Mouse (Mus musculus) hindbrain, embryonic 12.5 days (tissue): ENCODE data around the gene Lbr. TPM values are rescaled to one million over a fixed set of nuclear protein-coding genes. Genes with fewer than 3 reads are reported as not detected.

ENCODE experiments used
- ATAC-seq: fragments of 200-750 bp; cut with Nextera tagmentation; 2 replicates; pipeline ENCODE4 v1.8.0; 2017; ENCODE audit warnings: moderate TSS enrichment; ENCODE audit not compliant: low FRiP score
- H3K27ac ChIP-seq: fragments of 300-500 bp; sonication (generic); 2 replicates; pipeline ENCODE4 v1.5.1; 2016; ENCODE audit warnings: mild to moderate bottlenecking
- H3K27me3 ChIP-seq: fragments of 300-500 bp; sonication (generic); 2 replicates; pipeline ENCODE4 v1.6.1; 2016; ENCODE audit warnings: mild to moderate bottlenecking
- H3K36me3 ChIP-seq: fragments of 300-500 bp; sonication (generic); 2 replicates; pipeline ENCODE4 v1.6.1; 2016; ENCODE audit warnings: mild to moderate bottlenecking
- H3K4me1 ChIP-seq: fragments of 300-500 bp; sonication (generic); 2 replicates; pipeline ENCODE4 v1.6.1; 2016
- H3K4me2 ChIP-seq: fragments of 300-500 bp; sonication (generic); replicated peaks from 2 replicates; pipeline ENCODE4 v1.6.1; 2016; ENCODE audit warnings: mild to moderate bottlenecking
- H3K4me3 ChIP-seq: fragments of 300-500 bp; sonication (generic); 2 replicates; pipeline ENCODE4 v1.5.1; 2016; ENCODE audit warnings: mild to moderate bottlenecking
- H3K9ac ChIP-seq: fragments of 300-500 bp; sonication (generic); 2 replicates; pipeline ENCODE4 v1.6.1; 2016; ENCODE audit warnings: mild to moderate bottlenecking, moderate library complexity
- H3K9me3 ChIP-seq: fragments of 300-500 bp; sonication (generic); replicated peaks from 2 replicates; pipeline ENCODE4 v1.6.1; 2016; ENCODE audit warnings: mild to moderate bottlenecking
- WGBS: fragments of 180-500 bp; shearing (Covaris S2); methylation state at CpG from one replicate; pipeline ENCODE4 v1.1.7; 2016; 5-methylcytosine and 5-hydroxymethylcytosine counted together
- polyA plus RNA-seq: library from polyadenylated mRNA; unstranded; fragments of >200 nt; fragmentation: Nextera tagmentation; extraction: Ambion mirVana; gene quantifications from 2 replicates; pipeline ENCODE4 v1.2.1, GENCODE M21; 2016

The Lbr gene
- 95.2 and 98.0 TPM in 2 replicates for polyA plus RNA-seq

DNA sequence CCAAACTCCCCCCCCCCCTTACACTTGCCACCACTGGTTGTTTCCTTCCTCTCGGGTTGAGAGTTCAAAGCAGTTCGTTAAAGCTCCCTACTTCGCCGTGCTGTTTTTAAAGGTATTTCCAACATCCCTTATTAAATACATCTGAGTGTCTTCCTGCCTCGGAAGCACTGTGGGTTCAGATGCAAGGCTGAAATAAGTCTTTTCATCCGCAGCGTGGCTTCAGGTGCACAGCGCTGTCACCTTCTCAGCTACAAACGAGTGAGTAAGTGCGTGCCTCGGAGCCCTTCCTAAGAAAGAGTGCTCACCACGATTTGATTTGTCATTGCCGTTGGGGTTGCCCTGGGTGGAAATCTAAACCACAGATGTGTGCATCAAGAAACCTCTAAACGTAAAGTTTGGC is at the start of gene Lbr:
Gene Lbr (minus strand): TSS at position 266 of the 400 bp plus-strand sequence.
- ATAC-seq = no peak

DNA sequence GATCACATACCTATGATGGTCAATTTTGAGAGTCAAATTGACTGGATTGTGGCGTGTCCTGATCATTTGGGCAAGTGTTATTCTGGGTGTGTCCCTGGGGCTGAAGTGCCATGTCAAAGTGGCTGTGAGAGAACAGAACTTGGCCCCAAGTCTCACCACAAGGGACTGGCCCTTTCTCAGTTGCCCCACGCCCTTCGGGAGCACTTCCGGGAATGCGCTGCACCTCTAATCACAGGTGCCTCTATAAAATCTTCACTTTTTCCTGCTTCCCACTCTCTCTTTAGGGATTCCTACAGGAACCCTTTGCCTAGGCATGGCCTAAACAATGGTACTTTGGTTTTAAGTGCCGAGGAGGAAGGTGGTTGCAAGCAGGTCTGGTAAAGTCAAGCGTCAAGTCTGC is 46.8 kb upstream of the Lbr start:
- Histone ChIP-seq H3K4me2 (no peak overlapping the region), H3K4me3 (no peak overlapping the region), H3K9me3 (no peaks in the 10 kb centered on the region), H3K4me1 (0 out of 2 replicates have a peak, but pooled peaks cover 10% of the 10 kb centered on the region), H3K27me3 (no peaks in the 10 kb centered on the region; the same call in 1 of the 2 replicates), H3K27ac (no peak overlapping the region), H3K36me3 (no peaks in the 10 kb centered on the region), H3K9ac (no peak overlapping the region)
- WGBS = 91% methylated on average over 7 of the region's 7 CpGs
- ATAC-seq = no peak

More for the DNA sequence above, at the start of gene Lbr:
- Histone ChIP-seq H3K36me3 (no peaks in the 10 kb centered on the region), H3K9me3 (no peaks in the 10 kb centered on the region), H3K4me1 (peaks cover 31% of the 10 kb centered on the region), H3K27me3 (no peaks in the 10 kb centered on the region), H3K9ac (peak within 1 kb of the TSS; percentile 88), H3K4me3 (peak within 1 kb of the TSS; percentile 89), H3K27ac (peak within 1 kb of the TSS; percentile 94), H3K4me2 (peak within 1 kb of the TSS; percentile 79)
- under 1% methylated on average over 14 of the region's 14 CpGs for WGBS

DNA sequence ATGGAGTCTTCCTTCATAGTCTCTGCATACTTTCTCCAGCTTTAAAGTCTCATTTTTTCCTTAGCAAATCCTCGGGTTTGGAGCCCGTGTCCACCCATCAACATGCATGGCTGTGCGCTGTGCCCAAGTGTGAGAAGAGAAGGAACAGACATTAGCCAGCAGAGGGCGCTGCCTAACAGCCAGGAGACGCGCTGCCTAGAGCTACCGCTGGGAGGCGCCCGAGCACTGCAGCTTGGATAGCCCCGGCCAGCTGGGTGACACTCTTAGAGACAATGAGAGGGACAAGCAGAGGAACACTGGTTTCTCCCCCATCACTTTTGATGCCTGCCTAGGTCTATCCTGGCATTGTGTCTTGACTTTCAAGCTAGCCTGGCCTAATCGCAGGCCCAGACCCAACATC is 46.0 kb upstream of the Lbr start:
- H3K27ac ChIP-seq = no peak overlapping the region
- H3K4me3 ChIP-seq = no peak overlapping the region
- ATAC-seq = peak; percentile 67
- no peak overlapping the region for H3K4me2 ChIP-seq
- H3K4me1 ChIP-seq = 0 out of 2 replicates have a peak, but pooled peaks cover 8% of the 10 kb centered on the region
- no peak overlapping the region for H3K9ac ChIP-seq
- H3K36me3 ChIP-seq = no peaks in the 10 kb centered on the region
- WGBS = 7% methylated on average over 11 of the region's 11 CpGs
- H3K9me3 ChIP-seq = no peaks in the 10 kb centered on the region
- no peaks in the 10 kb centered on the region; the same call in 1 of the 2 replicates for H3K27me3 ChIP-seq

DNA sequence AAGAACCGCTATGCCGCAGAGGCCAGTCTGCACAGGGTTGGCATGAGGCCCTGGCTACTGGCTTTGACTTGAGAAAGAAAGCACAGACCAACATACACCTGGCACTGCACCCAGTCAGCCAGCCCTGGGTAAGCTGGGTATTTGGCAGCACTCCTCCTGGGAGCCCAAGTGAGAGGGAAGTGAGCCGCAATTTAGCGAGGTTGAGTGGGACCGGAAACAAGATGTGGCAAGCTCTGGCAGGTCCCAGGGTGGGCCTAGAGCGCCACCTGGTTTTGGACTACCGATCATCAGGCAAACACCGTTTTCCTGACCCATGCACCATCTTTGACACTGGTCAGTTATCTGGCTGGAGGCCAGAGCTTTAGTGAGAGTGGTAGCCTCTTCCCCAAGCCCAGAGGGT is 38.7 kb upstream of the Lbr start:
- Histone ChIP-seq H3K36me3 (no peaks in the 10 kb centered on the region), H3K9ac (no peak overlapping the region), H3K4me3 (no peak overlapping the region), H3K9me3 (no peaks in the 10 kb centered on the region), H3K27me3 (0 out of 2 replicates have a peak, but pooled peaks cover 4% of the 10 kb centered on the region), H3K4me2 (0 out of 2 replicates have a peak overlapping the region, but pooled peaks have one; percentile 22), H3K4me1 (peaks cover 10% of the 10 kb centered on the region), H3K27ac (no peak overlapping the region)
- ATAC-seq = no peak; the same call in 1 of the 2 replicates
- WGBS = 27% methylated on average over 8 of the region's 8 CpGs

DNA sequence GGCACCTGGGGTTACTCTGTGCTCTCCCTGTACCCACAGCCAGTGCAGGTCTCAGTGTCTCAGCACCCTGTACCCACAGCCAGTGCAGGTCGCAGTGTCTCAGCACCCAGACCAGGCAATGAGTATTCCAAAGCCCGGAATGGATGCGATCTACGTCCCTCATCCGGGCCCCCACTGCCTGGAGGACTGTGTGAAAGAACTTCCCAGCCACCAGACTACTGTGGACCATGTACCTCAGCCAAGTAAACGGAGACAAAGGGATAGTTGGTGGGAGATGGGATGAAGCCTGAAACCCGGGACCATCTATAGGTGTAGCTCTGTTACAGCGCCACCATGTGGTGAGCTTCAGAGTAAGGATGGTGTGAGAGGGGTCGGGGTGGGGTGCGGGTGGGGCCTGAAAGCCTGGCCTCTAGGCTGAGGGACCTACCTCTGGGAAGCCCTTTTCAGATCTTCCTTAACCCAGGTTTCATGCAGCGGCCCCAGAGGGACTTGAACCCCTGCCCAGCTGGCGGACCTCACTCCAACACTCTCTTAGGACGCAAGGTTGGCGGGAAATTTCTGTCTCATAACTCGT is 38.0 kb upstream of the Lbr start:
- no peak overlapping the region for H3K4me2 ChIP-seq
- H3K9me3 ChIP-seq = no peaks in the 10 kb centered on the region
- 54% methylated on average over 15 of the region's 15 CpGs for WGBS
- H3K4me1 ChIP-seq = peaks cover 10% of the 10 kb centered on the region
- H3K27ac ChIP-seq = no peak overlapping the region
- no peak overlapping the region for H3K4me3 ChIP-seq
- no peak for ATAC-seq
- H3K27me3 ChIP-seq = 0 out of 2 replicates have a peak, but pooled peaks cover 4% of the 10 kb centered on the region
- H3K9ac ChIP-seq = no peak overlapping the region
- no peaks in the 10 kb centered on the region for H3K36me3 ChIP-seq

DNA sequence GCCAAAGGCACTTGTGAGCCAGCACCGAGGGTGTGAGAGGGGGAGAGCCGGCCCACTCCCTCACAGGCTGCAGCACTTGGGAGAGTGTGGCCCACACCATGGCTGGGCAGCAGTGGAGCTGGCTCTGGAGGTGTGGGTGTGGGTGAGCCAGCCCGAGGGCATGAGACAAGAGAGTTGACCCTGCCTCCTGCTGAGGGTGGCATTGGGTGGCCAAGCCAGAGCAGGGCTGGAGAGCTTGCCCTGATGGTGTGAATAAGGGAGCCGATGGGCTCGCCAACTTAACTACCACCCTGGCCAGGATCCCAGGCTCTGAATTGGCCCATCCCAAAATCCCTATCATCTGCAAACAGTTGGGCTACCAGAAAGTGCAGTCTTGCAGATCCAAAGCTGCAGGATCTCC is 35.6 kb upstream of the Lbr start:
- Histone ChIP-seq H3K36me3 (no peaks in the 10 kb centered on the region), H3K27ac (no peak overlapping the region), H3K4me1 (peaks cover 10% of the 10 kb centered on the region), H3K9ac (no peak overlapping the region), H3K4me2 (no peak overlapping the region), H3K9me3 (no peaks in the 10 kb centered on the region), H3K4me3 (no peak overlapping the region), H3K27me3 (0 out of 2 replicates have a peak, but pooled peaks cover 4% of the 10 kb centered on the region)
- no peak for ATAC-seq
- 79% methylated on average over 5 of the region's 5 CpGs for WGBS

DNA sequence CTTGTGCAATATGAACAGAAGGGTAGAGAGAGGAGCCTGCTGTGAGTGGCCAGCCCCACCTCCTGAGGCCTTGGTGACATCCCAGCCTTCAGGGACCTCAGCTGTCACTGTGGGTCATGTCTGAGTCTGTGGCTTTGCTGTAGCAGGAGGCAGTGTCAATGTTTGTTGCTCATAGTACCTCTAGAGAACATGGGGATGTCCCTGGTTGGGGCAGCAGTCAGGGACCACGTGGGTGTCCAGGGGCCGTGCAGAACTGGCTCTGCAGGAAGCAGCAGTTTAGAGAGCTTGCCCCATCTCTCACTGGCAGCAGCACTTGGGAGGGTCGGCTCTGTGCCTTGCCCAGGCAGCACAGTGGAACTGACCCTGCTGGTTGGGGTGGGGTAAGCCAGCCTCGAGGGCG is 34.2 kb upstream of the Lbr start:
- no peak overlapping the region for H3K9ac ChIP-seq
- peaks cover 9% of the 10 kb centered on the region for H3K4me1 ChIP-seq
- WGBS = 60% methylated on average over 5 of the region's 5 CpGs
- H3K9me3 ChIP-seq = no peaks in the 10 kb centered on the region
- 0 out of 2 replicates have a peak, but pooled peaks cover 4% of the 10 kb centered on the region for H3K27me3 ChIP-seq
- no peak overlapping the region for H3K27ac ChIP-seq
- ATAC-seq = no peak
- H3K4me3 ChIP-seq = no peak overlapping the region
- no peak overlapping the region for H3K4me2 ChIP-seq
- no peaks in the 10 kb centered on the region for H3K36me3 ChIP-seq

DNA sequence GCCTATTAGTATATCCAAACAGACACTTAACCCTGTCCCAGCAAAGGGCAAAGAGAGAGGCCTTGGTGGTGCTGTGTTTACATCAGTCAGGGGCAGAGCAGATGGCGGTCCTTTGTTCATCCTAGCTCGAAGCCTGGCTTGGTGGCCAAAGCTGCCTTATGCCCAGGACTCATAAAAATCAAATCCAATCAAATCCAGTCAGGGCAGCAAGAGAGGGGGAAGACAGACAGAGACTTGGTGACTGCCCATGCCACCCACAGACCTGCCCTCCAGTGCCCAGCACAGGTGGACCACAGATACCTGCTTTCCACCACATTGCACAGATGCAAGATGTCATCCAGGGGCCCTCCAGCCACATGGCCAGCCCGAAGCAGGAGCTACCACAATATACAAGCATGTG is 33.8 kb upstream of the Lbr start:
- no peaks in the 10 kb centered on the region for H3K9me3 ChIP-seq
- no peaks in the 10 kb centered on the region for H3K36me3 ChIP-seq
- WGBS = 73% methylated on average over 3 of the region's 3 CpGs
- 0 out of 2 replicates have a peak, but pooled peaks cover 6% of the 10 kb centered on the region for H3K4me1 ChIP-seq
- no peak overlapping the region for H3K9ac ChIP-seq
- no peak overlapping the region for H3K27ac ChIP-seq
- H3K27me3 ChIP-seq = 0 out of 2 replicates have a peak, but pooled peaks cover 4% of the 10 kb centered on the region
- H3K4me3 ChIP-seq = no peak overlapping the region
- no peak overlapping the region for H3K4me2 ChIP-seq
- no peak for ATAC-seq

DNA sequence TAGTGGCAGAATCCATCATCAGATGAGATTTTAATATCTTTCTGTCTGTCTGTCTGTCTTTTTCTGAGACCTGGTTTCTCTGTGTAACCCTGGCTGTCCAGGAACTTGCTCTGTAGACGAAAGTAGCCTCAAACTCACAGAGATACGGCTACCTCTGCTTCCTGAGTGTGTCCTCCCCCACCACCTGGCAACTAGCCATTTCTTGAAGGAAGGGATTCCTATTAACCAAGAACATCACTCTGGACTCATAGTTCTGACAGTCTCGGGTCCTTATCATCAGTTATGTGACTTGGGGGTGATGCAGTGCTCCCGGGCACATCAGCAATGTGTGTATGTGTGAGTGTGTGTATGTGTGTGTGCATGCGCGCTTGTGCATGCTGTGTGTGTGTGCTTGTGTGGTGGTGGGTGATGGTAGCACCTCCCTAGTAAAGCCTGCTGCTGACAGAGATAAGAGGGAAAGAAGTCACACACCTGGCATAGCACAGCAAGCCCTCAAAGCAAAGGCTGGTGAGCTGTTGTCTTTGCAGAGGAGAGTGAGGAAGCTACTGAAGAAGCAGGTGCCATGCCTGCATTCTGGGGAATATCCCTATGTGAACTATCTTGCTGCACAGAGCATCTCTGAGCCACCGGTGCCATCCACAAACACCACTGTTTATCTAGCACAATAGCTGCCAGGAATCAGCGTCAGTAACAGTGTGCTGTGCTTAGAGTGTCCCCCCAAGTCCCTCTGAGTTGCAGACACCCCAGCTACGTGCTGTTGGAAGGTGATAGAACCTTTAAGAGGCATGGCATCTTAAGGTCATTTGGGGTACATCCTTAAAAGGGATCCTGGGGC is 30.5 kb upstream of the Lbr start:
- 83% methylated on average over 9 of the region's 9 CpGs for WGBS
- H3K36me3 ChIP-seq = no peaks in the 10 kb centered on the region

DNA sequence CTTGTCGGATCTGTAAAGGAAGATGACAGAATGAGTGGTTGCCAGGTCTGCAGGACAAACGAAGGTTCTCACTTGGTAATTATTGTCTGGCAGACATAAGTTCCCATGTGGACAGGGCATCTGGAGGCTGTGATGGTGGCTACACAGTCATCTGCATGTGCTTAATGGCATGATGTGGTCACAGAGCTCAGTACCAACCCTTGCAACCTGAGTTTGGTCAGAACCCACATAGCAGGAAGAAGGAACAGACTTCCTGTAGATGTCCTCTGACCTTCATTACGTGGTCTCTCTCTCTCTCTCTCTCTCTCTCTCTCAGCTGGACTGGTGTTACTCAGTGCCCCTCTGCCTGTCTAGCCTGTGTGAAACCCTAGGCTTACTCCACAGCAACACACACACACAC is 29.8 kb upstream of the Lbr start:
- H3K36me3 ChIP-seq = no peaks in the 10 kb centered on the region
- 73% methylated on average over 3 of the region's 3 CpGs for WGBS
- H3K4me3 ChIP-seq = no peak overlapping the region
- H3K9ac ChIP-seq = no peak overlapping the region
- no peak overlapping the region for H3K4me2 ChIP-seq
- H3K4me1 ChIP-seq = no peaks in the 10 kb centered on the region
- no peaks in the 10 kb centered on the region for H3K9me3 ChIP-seq
- H3K27me3 ChIP-seq = no peaks in the 10 kb centered on the region
- no peak for ATAC-seq
- H3K27ac ChIP-seq = no peak overlapping the region

More for the DNA sequence above, 30.5 kb upstream of the Lbr start:
- Histone ChIP-seq H3K4me3 (no peak overlapping the region), H3K27me3 (0 out of 2 replicates have a peak, but pooled peaks cover 2% of the 10 kb centered on the region), H3K4me1 (no peaks in the 10 kb centered on the region), H3K9ac (no peak overlapping the region), H3K9me3 (no peaks in the 10 kb centered on the region), H3K4me2 (no peak overlapping the region), H3K27ac (no peak overlapping the region)
- ATAC-seq = no peak

DNA sequence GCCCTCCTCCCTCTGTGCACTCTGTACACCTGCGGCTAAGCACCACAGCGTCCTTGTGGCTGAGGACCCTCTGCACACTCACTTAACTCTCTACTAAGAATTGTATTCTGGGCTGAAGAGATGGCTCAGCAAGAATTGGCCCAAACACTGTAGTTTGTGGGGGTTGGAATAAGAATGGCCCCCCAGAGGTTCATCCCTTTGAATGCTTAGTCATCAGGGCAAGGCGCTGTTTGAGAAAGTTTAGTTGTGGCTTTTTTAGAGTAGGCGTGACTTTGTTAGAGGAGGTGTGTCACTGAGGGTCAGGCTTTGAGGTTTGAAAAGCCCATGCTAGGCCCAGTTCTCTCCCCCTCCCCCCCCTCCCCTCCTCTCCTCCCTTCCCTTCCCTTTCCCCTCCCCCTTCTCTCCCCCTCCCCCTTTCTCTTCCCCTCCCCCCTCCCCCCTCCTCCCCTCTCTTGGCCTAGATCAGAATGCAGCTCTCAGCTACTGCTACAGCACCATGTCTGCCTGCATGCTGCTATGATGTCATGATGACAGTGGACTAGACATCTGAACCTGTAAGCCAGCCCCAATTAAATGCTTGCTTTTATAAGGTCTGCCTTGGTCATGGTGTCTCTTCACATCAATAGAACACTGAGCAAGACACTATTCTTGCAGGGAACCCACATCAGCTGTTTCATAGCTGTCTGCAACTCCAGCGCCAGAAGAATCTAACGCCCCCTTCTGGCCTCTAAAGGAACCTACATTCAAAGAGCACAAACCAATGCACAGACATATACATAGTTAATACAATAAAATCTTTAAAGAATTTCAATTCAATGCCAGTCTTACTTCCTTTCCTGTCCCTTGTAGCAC is 23.8 kb upstream of the Lbr start:
- no peak overlapping the region for H3K4me3 ChIP-seq
- H3K4me2 ChIP-seq = no peak overlapping the region
- no peak for ATAC-seq
- H3K9me3 ChIP-seq = no peaks in the 10 kb centered on the region
- no peak overlapping the region for H3K9ac ChIP-seq
- 77% methylated on average over 6 of the region's 6 CpGs for WGBS
- H3K27me3 ChIP-seq = no peaks in the 10 kb centered on the region
- no peak overlapping the region for H3K27ac ChIP-seq
- H3K4me1 ChIP-seq = 0 out of 2 replicates have a peak, but pooled peaks cover 4% of the 10 kb centered on the region
- no peaks in the 10 kb centered on the region for H3K36me3 ChIP-seq

DNA sequence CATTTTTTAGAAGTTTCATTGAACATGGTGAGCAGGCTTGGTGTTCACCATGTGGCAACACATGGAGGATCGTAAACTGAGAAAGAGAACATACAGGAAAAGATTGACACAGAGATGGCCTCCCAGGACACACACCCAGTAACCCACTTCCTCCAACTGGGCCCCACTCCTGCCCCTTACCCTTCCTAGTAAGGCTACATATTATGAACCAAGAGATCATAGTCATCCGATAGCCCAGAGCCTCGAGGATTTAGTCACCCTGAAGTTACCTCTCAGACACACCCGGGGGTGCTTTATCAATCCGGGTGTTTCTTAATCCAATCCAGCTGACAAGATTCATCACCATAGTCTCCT is 23.0 kb upstream of the Lbr start:
- no peak for ATAC-seq

More for the DNA sequence above, 23.0 kb upstream of the Lbr start:
- no peak overlapping the region for H3K4me2 ChIP-seq
- no peak overlapping the region for H3K4me3 ChIP-seq
- H3K27ac ChIP-seq = no peak overlapping the region
- 0 out of 2 replicates have a peak, but pooled peaks cover 4% of the 10 kb centered on the region for H3K4me1 ChIP-seq
- no peaks in the 10 kb centered on the region for H3K36me3 ChIP-seq
- H3K27me3 ChIP-seq = no peaks in the 10 kb centered on the region
- H3K9ac ChIP-seq = no peak overlapping the region
- 85% methylated on average over 5 of the region's 5 CpGs for WGBS
- no peaks in the 10 kb centered on the region for H3K9me3 ChIP-seq
